Mouse (Mus musculus) ES-Bruce4 (cell line): ENCODE results near the gene Prss27.

Experiments
- CTCF ChIP-seq: IDR thresholded peaks from one replicate; pipeline ENCODE4 v1.8.1; 2011; ENCODE audit warnings: low read depth, low read length
- EP300 ChIP-seq: IDR thresholded peaks from 2 replicates; pipeline ENCODE4 v1.6.1; 2011; ENCODE audit warnings: low read depth, low read length; ENCODE audit not compliant: insufficient read depth
- POLR2A ChIP-seq: IDR thresholded peaks from one replicate; pipeline ENCODE4 v1.8.1; 2011; ENCODE audit warnings: low read length; ENCODE audit not compliant: insufficient read depth

GRCm38 (mm10) chr17:24037360-24037759 lies 584 bp upstream of the Prss27 start:
- no peak for TF ChIP-seq CTCF
- TF ChIP-seq POLR2A = no peak
- TF ChIP-seq EP300 = peak; percentile 32; the same call in 1 of the 2 replicates
